Mouse (Mus musculus): ENCODE data around the gene Vamp3. TPM values are rescaled to one million over a fixed set of nuclear protein-coding genes. Genes with fewer than 3 reads are reported as not detected.

Gene Vamp3
- polyA plus RNA-seq, 1 experiment from 2014 or later: 88.8 TPM

DNA sequence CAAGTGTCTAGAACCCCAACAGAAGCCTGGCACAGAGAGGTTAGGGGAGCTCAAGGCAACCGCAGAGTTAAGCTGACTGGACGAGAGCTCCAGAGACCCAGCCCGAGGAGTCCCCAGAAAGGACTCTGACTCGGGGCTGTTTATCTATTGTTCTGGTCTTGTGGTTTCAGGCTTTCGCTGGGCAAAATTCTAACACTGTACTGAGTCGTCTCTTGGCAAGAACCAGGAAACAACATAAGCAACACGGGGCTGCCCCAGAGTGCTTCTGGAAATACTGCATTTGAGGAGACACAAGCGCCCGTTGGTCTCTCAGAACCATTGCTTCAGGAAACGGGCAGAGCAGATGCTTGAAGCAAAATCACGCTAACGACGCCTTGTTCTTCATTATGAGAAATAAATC, 56.4 kb downstream of the Vamp3 start:
- no peak for ATAC-seq (ENCODE audit: low FRiP score, low read depth)
- WGBS: 80% methylated on average over 13 of the region's 13 CpGs
- no peaks in the 10 kb centered on the region for H3K27me3 ChIP-seq

DNA sequence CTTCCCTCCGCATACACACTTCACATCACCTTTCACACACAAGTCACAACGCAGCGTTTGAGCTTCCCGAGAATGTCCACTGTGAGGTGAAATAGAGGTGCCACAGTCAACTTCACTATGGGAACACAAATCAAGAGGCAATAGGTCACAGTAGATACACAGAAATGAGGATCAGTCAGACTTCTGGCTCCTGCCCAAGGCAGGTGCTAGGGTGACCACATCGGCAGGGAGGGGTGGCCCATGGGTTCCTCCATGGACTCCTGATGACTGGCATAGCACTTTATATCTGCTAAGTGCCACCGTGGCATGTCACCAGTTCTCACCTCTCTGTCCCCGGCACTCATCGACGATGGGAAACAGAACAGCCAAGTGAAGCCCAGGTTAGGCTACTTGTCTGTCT, 59.1 kb downstream of the Vamp3 start:
- WGBS: 92% methylated on average over 9 of the region's 9 CpGs

More for the DNA sequence above, 56.4 kb downstream of the Vamp3 start:
- no peaks in the 10 kb centered on the region for H3K36me3 ChIP-seq
- no peaks in the 10 kb centered on the region for H3K4me1 ChIP-seq
- H3K27ac ChIP-seq (replicated peaks): no peak overlapping the region
- H3K4me2 ChIP-seq (replicated peaks): no peak overlapping the region
- H3K9me3 ChIP-seq: no peaks in the 10 kb centered on the region
- H3K4me3 ChIP-seq: no peak overlapping the region
- no peak overlapping the region for H3K9ac ChIP-seq (replicated peaks)

More for the DNA sequence above, 59.1 kb downstream of the Vamp3 start:
- no peak for ATAC-seq (ENCODE audit: low FRiP score, low read depth)
- Histone ChIP-seq H3K27ac (replicated peaks) (no peak overlapping the region), H3K9me3 (no peaks in the 10 kb centered on the region), H3K4me1 (no peaks in the 10 kb centered on the region), H3K27me3 (no peaks in the 10 kb centered on the region), H3K4me2 (replicated peaks) (no peak overlapping the region), H3K4me3 (no peak overlapping the region), H3K36me3 (no peaks in the 10 kb centered on the region), H3K9ac (replicated peaks) (no peak overlapping the region)

Other genes with a start within 250 kb of the Vamp3 start
- 21.2 and 22.1 TPM in 2 replicates for gene Errfi1, start 204.0 kb downstream of the Vamp3 start, polyA plus RNA-seq (2016; fragmentation: Nextera tagmentation; extraction: Ambion mirVana)
- 355 and 357 TPM in 2 replicates for gene Park7, start 143.5 kb downstream of the Vamp3 start, polyA plus RNA-seq (2016; fragmentation: Nextera tagmentation; extraction: Ambion mirVana)
- gene Tnfrsf9, start 143.4 kb downstream of the Vamp3 start, polyA plus RNA-seq (2016; fragmentation: Nextera tagmentation; extraction: Ambion mirVana): 0.66 TPM in 1 of 2 replicates, not detected in the other
- gene Uts2, start 60.9 kb downstream of the Vamp3 start, polyA plus RNA-seq (2016; fragmentation: Nextera tagmentation; extraction: Ambion mirVana): not detected in 2 replicates
- 5.0 and 5.1 TPM in 2 replicates for gene Per3, start 13.3 kb downstream of the Vamp3 start, polyA plus RNA-seq (2016; fragmentation: Nextera tagmentation; extraction: Ambion mirVana)
- gene Gm13090, start 31.6 kb upstream of the Vamp3 start, polyA plus RNA-seq (2016; fragmentation: Nextera tagmentation; extraction: Ambion mirVana): 0.43 TPM in 1 of 2 replicates, not detected in the other

Data from midbrain, embryonic 12.5 days (tissue).